Mouse (Mus musculus): Measurements from ENCODE around the gene Frmd3. TPM values are rescaled to one million over a fixed set of nuclear protein-coding genes. Genes with fewer than 3 reads are reported as not detected.
"Not testable (repeated sequence)": the region's sequence is repeated elsewhere in the genome, so short reads cannot be mapped to it uniquely, and the experiment has no call there.

Frmd3 gene
- 0.48 and 0.79 TPM in 2 replicates for total RNA-seq (2021)
- long read RNA-seq, experiment 1, result 0 reads
- long read RNA-seq, experiment 2, full-length matches to known transcripts, result 1 of 1 reads
- long read RNA-seq, experiment 2, partial matches to known transcripts, result 0 of 1 reads
- long read RNA-seq, experiment 2, other reads (novel, unspliced or antisense), result 0 of 1 reads

DNA sequence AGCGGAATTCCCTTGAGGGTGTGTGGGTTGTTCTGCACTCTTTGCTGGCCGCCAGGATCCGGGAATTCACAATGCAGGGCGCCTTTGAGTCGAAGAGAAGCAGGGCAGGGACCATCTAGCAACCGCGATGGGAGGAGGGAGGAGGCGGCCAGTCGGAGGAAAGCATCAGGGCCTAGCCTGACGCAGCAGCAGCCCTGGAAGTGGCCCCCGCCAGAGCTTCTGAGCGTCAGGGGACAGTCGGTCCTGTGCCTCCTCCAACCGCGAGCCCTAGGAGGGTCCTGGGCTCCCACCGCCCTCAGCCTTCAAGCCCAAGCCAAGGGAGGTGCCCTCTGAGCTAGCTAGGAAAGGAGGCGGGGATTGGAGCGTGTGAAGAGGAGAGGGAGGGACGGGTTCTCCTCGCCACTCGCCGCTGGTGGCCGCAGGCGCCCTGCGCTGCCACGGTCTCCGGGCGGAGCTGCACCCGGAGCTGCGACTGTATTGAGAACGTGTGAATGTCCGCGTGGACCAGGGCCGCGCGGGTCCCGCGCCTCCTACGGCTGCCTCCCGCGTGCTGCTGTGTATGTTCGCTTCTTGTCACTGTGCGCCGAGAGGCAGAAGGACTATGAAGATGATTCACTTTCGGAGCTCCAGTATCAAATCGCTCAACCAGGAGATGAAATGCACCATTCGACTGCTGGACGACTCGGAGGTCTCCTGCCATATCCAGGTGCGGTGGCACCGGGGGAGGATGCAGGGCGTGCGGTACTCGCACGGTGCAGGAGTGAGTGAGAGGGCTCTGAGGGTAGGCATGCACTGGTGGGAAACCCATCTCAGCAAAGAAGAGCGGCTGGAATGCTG is at the start of gene Frmd3:
TSS of gene Frmd3 (plus strand) at position 232 of the 837 bp plus-strand sequence.
- peak; percentile 38 for DNase-seq

DNA sequence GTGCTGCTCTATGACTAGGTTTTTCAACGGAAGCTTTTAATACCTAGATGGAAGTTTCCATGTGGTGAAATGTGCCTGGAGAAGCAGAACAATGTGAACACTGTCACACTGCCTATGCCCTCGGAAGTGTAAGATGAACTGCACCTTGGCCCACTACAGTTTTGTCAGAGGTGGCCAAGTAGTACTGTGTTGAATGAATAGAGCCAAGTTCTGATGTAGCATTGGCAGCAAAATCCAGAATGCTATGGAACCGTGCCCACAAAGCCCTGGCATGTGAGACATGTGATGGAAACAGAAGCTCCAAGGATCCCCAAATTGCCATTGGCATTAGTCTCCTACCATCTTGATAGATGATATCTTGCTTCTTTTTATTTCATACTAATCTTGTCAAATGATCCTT is 32.8 kb upstream of the Frmd3 start:
- peak; percentile 10 for DNase-seq

DNA sequence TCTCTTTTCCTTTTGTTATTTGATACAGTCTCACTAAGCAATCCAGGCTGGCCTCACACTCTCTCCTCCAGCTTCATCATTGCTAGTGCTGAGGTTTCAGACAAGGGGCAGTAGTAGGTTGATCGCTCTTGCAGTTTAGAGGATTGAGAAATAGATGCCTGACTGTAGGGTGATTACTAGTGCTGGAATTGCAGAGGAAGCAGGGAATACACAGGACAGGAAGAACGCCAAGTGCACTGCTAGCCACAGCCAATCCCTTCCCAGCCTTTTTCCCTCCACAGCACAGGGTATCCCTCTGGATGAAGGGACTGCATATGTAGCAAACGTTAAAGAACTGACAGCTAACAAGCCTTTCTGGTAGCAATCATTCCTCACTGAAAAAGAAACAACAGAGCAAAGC is 965 bp upstream of the Frmd3 start:
- DNase-seq, result no peak

DNA sequence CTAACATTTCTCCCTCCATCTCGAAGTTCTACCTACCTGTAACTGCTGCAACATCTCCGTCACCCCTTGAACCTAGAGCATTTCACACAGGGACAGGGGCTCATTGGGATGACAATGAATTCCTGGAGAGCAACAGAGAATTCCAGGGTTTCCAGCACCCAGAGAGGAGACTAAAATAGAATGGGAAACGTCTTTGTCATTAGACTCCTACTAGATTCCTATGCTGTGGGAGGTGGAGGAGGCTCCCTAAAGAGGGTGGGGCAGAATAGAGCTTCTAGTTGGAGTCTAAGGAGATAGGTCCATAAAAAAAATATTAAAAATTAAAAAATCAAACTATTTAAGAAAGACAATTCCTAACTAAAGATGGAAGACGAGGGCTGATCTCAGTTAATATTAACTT is 542 bp upstream of the Frmd3 start:
- DNase-seq, result no peak

DNA sequence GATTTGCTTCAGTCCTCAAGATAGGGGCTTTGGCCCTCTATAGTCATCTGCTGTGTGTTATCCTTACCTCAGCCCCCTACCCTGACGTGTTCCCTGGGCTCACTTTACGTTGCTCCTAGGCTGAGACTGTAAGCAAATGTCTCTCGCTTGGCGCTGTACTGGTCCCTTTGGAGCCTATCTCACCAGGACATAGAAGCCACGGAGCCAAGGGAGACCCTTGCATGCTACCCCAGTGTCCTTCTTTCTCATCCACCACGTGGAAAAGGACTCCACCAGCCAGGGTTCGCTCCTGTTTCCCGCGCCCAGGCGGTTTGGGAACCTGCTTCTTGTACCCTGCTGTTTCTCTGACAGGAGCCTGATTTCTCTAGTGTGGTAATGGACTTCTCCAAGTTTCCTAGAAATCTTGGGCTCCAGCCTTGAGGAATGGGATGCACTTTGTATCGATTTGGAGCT is 832 bp downstream of the Frmd3 start:
- no peak for DNase-seq

DNA sequence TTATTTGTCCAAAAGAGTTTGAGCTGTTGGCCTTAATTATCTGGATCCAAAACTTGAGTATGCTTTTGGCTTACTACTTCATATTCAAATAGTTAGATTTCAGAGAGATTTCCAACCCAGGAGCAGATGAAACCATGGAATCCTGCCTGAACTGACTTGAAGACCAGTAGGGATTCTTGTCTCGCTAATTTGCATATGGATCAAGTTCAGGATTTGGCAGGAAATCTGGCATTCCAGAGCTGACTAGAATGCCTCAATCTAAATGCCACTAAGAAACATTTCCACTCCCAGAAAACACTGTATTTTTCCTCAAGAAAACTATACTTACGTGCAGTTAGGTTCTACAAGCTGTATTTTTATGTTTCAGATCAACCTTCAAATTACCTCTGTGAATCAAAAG is 6.8 kb downstream of the Frmd3 start:
- DNase-seq, result no peak

DNA sequence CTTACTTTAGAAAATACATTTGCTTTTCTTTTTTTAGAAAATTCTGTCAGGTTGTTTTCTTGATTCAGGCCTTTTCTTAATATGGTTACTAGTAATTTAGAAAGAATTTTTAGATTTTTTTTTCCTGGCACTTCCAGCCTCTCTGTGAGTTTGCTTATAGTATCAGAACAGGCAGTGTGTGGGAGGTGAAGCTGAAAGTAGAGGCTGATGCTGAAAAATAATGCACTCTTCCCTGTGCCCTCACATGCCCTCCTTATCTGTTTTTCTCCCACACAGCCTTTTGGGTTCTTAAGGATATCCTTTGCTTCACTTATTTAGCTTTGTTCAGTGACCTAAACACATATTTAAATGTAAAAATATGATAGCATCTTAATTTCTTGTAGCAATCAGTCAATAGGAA is 30.0 kb downstream of the Frmd3 start:
- DNase-seq, result no peak

DNA sequence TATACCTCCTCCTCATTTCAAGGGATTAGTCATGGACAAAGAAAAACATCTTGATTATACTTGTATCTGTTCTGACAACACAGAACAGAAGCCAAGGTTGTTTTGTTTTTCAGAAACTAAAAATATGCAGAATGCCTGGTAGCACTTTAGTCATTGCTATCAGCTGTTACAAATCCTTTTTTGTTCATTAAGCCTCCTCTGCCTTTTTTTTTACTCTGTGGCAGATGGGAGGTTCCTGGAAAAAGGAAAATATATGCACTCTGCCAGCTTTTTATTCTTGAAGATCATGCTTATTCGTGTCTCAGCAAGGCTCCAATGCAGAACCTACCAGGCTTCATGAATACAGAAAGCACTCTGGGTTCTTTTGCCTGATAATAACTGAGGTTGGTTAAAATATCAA is 38.5 kb downstream of the Frmd3 start:
- no peak for DNase-seq

DNA sequence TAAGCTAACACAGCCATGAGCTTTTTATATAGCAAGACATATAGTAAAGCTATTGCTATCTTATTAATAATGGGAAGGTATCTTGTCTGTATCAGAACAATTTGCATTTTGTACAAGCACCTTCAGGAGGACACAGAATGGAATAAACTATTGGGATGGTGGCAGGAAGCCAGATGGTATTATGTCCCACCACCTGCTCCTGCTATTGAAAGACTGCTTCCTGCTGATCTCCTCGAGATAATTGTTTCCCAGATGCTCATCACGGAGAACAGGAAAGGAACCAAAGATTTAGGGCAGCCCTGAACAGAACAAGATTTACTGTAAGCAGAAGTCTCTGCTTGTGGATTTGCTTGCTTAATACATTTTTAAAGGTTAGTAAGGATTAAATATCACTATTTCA is 63.5 kb downstream of the Frmd3 start:
- no peak for DNase-seq

DNA sequence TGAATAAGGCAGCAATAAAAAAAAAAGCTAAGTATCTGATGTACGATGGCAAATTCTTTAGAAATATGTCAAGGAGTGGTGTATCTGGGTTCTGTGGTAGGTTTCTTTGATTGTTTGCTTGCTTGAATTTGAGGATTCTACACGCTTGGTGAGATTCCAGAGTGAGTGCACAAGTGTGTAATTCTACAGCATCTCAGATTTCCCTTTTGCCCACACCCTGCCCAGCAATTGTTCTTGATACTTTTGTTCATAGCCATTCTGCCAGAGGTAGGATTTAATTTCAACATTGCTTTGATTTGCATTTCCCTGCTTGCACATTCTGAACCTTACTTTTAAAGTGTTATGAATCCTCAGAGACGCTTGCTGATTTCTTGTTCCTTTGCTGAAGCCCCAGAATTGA is 97.6 kb downstream of the Frmd3 start:
- no peak for DNase-seq

DNA sequence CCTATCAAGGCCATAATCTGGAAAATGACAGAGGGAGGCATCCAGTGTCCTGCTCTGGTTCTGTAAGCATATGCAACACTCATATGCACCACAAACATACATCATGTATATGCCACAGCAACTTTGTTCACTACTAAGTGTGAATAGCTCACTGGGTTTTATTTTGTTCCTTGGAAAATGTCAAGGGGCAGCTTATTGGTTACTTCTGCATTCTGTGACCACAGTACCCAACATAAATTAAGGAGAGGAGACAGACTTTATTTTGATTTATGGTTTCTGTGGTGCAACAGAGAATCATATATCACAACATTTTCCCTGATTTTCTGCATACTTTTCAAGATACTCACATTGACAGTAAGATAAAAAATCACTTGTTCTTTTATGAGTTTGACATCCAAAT is 178.3 kb downstream of the Frmd3 start:
- DNase-seq, result no peak

DNA sequence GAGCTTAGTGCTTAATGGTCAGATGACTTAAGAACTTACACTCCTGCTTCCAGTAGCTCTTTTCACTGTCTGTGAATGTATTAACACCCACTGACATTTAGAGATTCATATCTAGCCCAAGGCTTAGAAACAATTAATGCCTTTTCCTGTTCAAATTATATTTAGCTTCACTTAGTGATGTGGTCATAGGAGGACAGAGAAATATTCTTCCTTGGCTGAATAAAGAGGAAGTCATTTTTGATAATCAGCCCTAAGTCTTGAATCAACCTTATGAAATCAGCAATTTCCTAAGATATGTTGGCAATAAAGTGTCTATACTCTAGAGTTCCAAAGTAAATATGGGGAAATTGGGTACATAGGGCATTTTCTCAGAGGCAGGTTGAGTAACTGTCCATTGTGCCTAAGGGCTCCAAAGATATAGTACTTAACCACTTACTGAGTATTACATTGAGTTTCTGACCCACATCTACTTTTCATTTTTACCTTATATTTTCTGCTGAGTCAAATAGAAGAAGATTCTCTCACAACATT is 188.1 kb downstream of the Frmd3 start:
- DNase-seq, result no peak

DNA sequence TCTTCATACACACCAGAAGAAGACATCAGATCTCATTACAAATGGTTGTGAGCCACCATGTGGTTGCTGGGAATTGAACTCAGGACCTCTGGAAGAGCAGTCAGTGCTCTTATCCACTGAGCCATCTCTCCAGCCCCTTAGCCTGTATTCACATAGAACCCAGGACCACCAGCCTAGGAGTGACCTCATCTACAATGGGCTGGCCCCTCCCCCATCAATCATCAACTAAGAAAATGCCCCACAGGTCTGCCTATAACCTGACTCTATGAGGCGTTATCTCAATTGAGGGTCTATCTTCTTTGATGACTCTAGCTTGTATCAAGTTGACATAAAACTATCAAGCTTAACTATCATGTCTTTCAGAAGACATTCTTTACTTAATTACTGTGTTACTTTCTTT is 208.5 kb downstream of the Frmd3 start:
- not testable (repeated sequence) for DNase-seq

DNA sequence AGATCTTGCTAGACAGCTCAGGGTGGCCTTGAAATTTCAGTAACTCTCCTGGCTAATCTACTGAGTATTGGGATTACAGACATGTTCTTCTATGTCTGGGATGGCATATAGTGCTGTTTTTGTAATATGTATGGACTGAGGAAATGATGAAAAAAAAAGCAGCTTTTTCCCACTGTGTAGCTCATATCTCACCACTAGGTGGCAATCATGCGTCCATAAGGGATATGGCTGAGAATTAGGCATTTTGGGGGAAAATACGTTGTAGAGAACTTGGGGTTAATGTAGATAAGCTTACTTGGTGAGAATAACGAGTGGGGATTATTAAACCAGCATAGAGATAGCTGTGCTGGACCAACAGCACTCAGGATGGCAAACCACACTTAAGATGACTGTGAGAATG is 209.1 kb downstream of the Frmd3 start:
- DNase-seq, result no peak

DNA sequence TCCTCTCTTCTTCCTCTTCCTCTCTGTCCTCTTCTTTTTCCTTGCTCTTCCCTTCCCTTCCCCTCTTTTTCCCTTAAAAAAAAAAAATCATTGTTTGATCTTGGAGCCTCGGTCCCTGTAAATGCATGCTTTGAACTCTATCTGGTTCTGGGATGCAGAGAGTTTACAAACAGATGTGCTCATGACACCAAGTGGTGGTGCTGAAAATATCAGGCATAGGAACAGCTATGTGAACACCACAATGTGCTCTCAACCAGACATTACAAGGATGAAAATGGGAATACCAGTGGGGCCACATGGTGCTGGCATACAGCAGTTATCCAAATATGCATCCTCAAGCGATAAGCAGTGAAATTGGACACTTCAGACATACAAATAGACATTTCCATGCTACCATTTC is 211.0 kb downstream of the Frmd3 start:
- no peak for DNase-seq

DNA sequence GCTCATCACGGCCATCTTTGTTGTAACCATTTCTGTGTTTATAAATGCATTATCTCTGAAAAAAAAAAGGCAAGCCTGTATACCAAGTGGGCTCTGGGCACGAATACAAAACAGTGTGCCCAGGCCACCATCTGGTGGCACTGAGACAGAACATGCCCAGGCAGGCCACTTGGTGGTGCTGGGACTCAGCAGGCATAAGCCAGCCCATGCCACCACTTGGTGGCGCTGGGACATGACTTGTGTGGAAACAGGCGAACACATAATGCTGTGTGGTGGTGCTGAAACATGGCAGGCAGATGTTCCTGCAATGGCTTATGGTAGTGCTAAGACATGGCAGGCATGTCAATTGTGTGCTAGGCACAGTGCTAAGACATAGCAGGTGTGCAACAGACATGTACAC is 217.8 kb downstream of the Frmd3 start:
- peak; percentile 18 for DNase-seq

DNA sequence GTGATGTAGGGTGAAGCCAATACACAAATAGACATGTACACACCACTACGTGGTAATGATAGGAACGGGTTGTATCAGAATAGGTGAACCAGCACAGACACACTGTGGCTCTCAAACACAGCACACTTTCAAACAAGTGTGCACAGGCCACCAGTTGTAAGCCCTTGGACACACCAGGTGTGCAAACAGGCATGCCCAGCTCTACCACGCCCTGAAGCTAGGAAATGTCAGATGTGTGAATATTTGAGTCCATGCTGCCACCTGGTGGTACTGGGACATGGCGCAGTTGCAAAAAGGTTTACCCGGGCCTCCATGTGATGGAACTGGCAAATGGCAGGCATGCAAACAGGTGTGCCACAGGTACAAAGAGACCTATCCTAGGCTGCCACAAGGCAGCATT is 218.2 kb downstream of the Frmd3 start:
- peak; percentile 55 for DNase-seq

DNA sequence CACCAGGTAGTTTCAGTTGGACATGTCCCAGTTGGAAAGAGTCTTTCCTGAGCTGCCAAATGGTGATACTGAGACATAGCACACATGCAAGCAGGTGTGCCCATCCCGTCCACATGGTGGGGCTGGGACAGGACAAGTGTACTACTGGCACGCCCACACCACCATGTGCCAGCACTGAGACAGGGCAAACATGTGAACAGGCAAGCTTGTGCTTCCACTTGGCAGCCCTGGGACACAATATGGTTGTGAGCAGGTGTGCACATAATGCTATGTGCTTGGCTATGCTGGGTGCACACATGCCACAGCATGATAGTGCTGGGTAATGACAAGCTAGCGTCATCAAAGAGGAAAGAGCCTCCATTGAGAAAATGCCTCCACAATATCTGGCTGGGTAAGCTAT is 220.3 kb downstream of the Frmd3 start:
- DNase-seq, result no peak

DNA sequence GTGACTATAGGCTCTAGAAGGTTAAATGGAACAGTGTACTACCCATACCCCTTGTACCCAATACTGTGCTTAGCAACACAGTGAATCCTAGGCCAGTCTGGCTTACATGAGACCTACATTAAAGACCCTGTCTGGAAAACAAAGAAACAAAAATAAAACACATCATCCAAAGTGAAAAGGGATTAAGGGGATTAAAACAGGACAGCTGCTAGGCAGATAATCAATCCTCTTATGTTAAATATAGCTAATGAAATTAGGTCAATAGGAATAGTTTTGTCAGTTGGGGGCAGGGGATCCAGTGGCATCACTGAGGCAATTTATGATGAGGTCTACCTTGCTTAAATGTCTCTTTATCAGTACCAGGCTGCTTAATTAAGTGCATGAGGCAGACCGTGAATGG is 228.9 kb downstream of the Frmd3 start, which contains the start of gene Kdm4c:
TSS of gene Kdm4c (plus strand) at position 322 of the 400 bp plus-strand sequence.
- DNase-seq, result no peak
